Mouse (Mus musculus): ENCODE measurements around the gene Ncmap. TPM values are rescaled to one million over a fixed set of nuclear protein-coding genes. Genes with fewer than 3 reads are reported as not detected.

Gene Ncmap
- total and polyA plus RNA-seq, 2 experiments from 2014 or later, result 2.1 to 6.9 TPM

- Histone ChIP-seq H3K4me2 (ENCODE audit: low read depth, low read length) (no peak overlapping the region), H3K9ac (replicated peaks; ENCODE audit: low read length) (no peak overlapping the region), H3K36me3 (ENCODE audit: insufficient read depth, low read length) (peaks cover 39% of the 10 kb centered on the region), H3K4me1 (ENCODE audit: insufficient read depth, low read length) (no peaks in the 10 kb centered on the region), H3K27me3 (ENCODE audit: insufficient read depth, low read length) (no peaks in the 10 kb centered on the region), H3K9me3 (ENCODE audit: low read length) (no peaks in the 10 kb centered on the region), H3K4me3 (ENCODE audit: low read length) (no peak overlapping the region), H3K27ac (no peak overlapping the region)
- TF ChIP-seq CTCF (IDR thresholded peaks at IDR 0.05; ENCODE audit: low read depth), result no peak
- 88% methylated on average over 13 of the region's 13 CpGs for WGBS
- ATAC-seq, result no peak
- DNase-seq (ENCODE audit: low spot score), result no peak
Measured at GRCm38 (mm10) chr4:135420961-135421360, 22.9 kb upstream of the Ncmap start.

GRCm38 (mm10) chr4:135420416-135420815, 22.4 kb upstream of the Ncmap start:
- H3K36me3 ChIP-seq (ENCODE audit: insufficient read depth, low read length), result peaks cover 39% of the 10 kb centered on the region
- H3K27me3 ChIP-seq (ENCODE audit: insufficient read depth, low read length), result no peaks in the 10 kb centered on the region
- H3K9me3 ChIP-seq (ENCODE audit: low read length), result no peaks in the 10 kb centered on the region
- H3K4me3 ChIP-seq (ENCODE audit: low read length), result no peak overlapping the region
- H3K9ac ChIP-seq (replicated peaks; ENCODE audit: low read length), result no peak overlapping the region
- DNase-seq (ENCODE audit: low spot score) (no peak), ATAC-seq (no peak)
- WGBS, result 84% methylated on average over 11 of the region's 11 CpGs
- no peak overlapping the region for H3K4me2 ChIP-seq (ENCODE audit: low read depth, low read length)
- H3K4me1 ChIP-seq (ENCODE audit: insufficient read depth, low read length), result no peaks in the 10 kb centered on the region
- H3K27ac ChIP-seq, result no peak overlapping the region
- TF ChIP-seq CTCF (IDR thresholded peaks at IDR 0.05; ENCODE audit: low read depth), result no peak

DNA sequence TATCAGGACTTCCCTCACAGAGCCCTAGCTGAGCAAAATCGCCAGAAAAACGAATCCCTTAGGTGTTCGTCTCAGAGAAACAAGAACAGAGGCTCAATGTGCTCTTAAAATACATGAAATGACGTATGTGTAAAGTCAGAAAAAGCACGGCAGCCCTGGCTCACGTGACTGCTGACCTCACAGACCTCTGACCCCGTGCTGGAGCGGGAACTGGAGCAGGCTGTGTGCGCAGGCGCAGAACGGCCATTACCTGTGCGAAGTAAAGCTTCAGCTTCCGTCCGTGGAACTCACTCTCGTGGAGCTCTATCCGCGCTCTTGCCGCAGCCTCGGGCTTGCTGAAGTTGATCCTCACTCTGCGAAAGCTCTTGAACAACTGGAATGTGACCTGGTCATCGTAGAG, 22.0 kb upstream of the Ncmap start:
- Histone ChIP-seq H3K36me3 (ENCODE audit: insufficient read depth, low read length) (peaks cover 40% of the 10 kb centered on the region), H3K9me3 (ENCODE audit: low read length) (no peaks in the 10 kb centered on the region), H3K4me3 (ENCODE audit: low read length) (no peak overlapping the region), H3K27ac (no peak overlapping the region), H3K27me3 (ENCODE audit: insufficient read depth, low read length) (no peaks in the 10 kb centered on the region), H3K9ac (replicated peaks; ENCODE audit: low read length) (no peak overlapping the region), H3K4me1 (ENCODE audit: insufficient read depth, low read length) (no peaks in the 10 kb centered on the region), H3K4me2 (ENCODE audit: low read depth, low read length) (no peak overlapping the region)
- 90% methylated on average over 21 of the region's 21 CpGs for WGBS
- DNase-seq (ENCODE audit: low spot score) (no peak), ATAC-seq (no peak)
- TF ChIP-seq CTCF (IDR thresholded peaks at IDR 0.05; ENCODE audit: low read depth), result no peak

DNA sequence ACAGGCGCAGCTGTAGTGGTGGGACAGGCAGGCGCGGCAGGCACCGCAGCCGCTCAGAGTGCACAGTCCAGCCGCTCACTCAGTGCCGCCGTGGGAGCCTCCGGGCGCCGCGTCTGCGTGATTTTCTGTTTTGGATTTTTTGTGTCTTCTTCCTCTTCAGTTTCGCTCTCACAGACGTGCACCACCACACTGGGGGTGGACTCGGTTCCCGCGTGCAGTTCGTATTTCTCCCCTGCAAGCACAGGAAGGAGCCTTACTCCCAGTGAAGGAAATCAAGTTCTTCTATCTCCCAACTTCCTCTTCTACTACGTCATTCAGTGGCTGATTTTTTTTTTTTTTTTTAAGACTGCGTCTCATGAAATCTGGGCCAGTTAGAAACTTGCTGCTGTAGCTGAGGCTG, 18.3 kb upstream of the Ncmap start:
- Histone ChIP-seq H3K4me2 (ENCODE audit: low read depth, low read length) (no peak overlapping the region), H3K27me3 (ENCODE audit: insufficient read depth, low read length) (no peaks in the 10 kb centered on the region), H3K4me3 (ENCODE audit: low read length) (no peak overlapping the region), H3K9ac (replicated peaks; ENCODE audit: low read length) (no peak overlapping the region), H3K27ac (no peak overlapping the region), H3K4me1 (ENCODE audit: insufficient read depth, low read length) (no peaks in the 10 kb centered on the region), H3K9me3 (ENCODE audit: low read length) (no peaks in the 10 kb centered on the region), H3K36me3 (ENCODE audit: insufficient read depth, low read length) (peaks cover 46% of the 10 kb centered on the region)
- 92% methylated on average over 21 of the region's 21 CpGs for WGBS
- no peak for TF ChIP-seq CTCF (IDR thresholded peaks at IDR 0.05; ENCODE audit: low read depth)
- ATAC-seq (no peak), DNase-seq (ENCODE audit: low spot score) (no peak)

DNA sequence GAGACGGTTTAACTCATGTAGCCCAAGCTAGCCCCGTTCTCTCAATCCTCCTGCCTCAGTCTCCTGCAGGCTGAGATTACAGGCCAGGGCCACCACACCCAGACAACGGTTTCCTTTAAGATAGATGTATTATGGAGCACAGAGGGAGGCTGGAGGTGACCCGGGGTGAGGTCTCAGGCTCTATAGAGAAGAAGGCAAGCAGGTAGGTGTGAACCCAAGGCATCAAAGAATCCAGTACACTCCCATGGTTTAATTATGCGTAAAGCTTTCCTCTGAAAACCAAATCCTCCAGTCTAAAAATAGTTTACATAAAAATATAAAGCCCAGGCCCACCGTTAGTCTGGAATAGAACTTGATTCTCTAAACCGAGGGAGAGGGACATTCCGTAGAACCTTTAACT, 15.5 kb upstream of the Ncmap start:
- no peak for DNase-seq (ENCODE audit: low spot score)
- Histone ChIP-seq H3K4me3 (ENCODE audit: low read length) (no peak overlapping the region), H3K9me3 (ENCODE audit: low read length) (no peaks in the 10 kb centered on the region), H3K36me3 (ENCODE audit: insufficient read depth, low read length) (peaks cover 28% of the 10 kb centered on the region), H3K27ac (no peak overlapping the region), H3K9ac (replicated peaks; ENCODE audit: low read length) (no peak overlapping the region), H3K27me3 (ENCODE audit: insufficient read depth, low read length) (no peaks in the 10 kb centered on the region), H3K4me2 (ENCODE audit: low read depth, low read length) (no peak overlapping the region), H3K4me1 (ENCODE audit: insufficient read depth, low read length) (no peaks in the 10 kb centered on the region)
- WGBS, result 85% methylated on average over 8 of the region's 8 CpGs
- no peak for TF ChIP-seq CTCF (IDR thresholded peaks at IDR 0.05; ENCODE audit: low read depth)
- no peak for ATAC-seq

GRCm38 (mm10) chr4:135411633-135412032, 13.6 kb upstream of the Ncmap start:
- H3K4me3 ChIP-seq (ENCODE audit: low read length), result no peak overlapping the region
- no peak overlapping the region for H3K4me2 ChIP-seq (ENCODE audit: low read depth, low read length)
- peaks cover 22% of the 10 kb centered on the region for H3K36me3 ChIP-seq (ENCODE audit: insufficient read depth, low read length)
- DNase-seq (ENCODE audit: low spot score) (peak; percentile 76), ATAC-seq (no peak)
- WGBS, result 36% methylated on average over 4 of the region's 4 CpGs
- H3K27ac ChIP-seq, result no peak overlapping the region
- no peak overlapping the region for H3K9ac ChIP-seq (replicated peaks; ENCODE audit: low read length)
- no peaks in the 10 kb centered on the region for H3K4me1 ChIP-seq (ENCODE audit: insufficient read depth, low read length)
- TF ChIP-seq CTCF (IDR thresholded peaks at IDR 0.05; ENCODE audit: low read depth), result peak; percentile 91
- no peaks in the 10 kb centered on the region for H3K27me3 ChIP-seq (ENCODE audit: insufficient read depth, low read length)
- H3K9me3 ChIP-seq (ENCODE audit: low read length), result no peaks in the 10 kb centered on the region

DNA sequence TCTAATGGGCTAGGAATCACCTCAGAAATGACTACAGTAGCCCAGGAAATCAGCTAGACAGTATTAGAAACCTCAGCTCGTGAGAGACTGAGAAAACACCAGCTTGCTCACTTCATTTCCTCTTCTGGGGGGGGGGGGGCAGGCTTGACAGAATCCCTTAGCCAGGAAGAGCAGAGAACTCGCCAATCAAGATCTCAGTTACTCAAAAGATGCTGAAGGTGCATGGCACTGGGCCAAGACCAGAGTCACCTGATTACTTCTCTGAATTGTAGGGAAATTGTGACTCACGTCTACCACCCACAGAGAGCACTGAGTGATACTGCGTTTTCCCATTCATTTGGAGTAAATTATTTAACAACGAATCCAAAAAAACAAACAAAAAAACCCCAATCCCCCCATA, 8.2 kb upstream of the Ncmap start:
- ATAC-seq (no peak), DNase-seq (ENCODE audit: low spot score) (peak; percentile 20)
- no peaks in the 10 kb centered on the region for H3K4me1 ChIP-seq (ENCODE audit: insufficient read depth, low read length)
- H3K36me3 ChIP-seq (ENCODE audit: insufficient read depth, low read length), result no peaks in the 10 kb centered on the region; the same call in 1 of the 2 replicates
- no peaks in the 10 kb centered on the region for H3K9me3 ChIP-seq (ENCODE audit: low read length)
- TF ChIP-seq CTCF (IDR thresholded peaks at IDR 0.05; ENCODE audit: low read depth), result no peak
- H3K27ac ChIP-seq, result no peak overlapping the region
- no peaks in the 10 kb centered on the region for H3K27me3 ChIP-seq (ENCODE audit: insufficient read depth, low read length)
- 55% methylated on average over 5 of the region's 5 CpGs for WGBS
- no peak overlapping the region for H3K9ac ChIP-seq (replicated peaks; ENCODE audit: low read length)
- no peak overlapping the region for H3K4me2 ChIP-seq (ENCODE audit: low read depth, low read length)
- no peak overlapping the region for H3K4me3 ChIP-seq (ENCODE audit: low read length)
